Mouse (Mus musculus) liver, embryonic 13.5 days (tissue): ENCODE results near the gene Galnt17. TPM values are rescaled to one million over a fixed set of nuclear protein-coding genes. Genes with fewer than 3 reads are reported as not detected.

Source experiments
- ATAC-seq: fragments of 200-750 bp; cut with Nextera tagmentation; 2 replicates; pipeline ENCODE4 v1.8.0; 2017; ENCODE audit warnings: low read depth, mild to moderate bottlenecking, moderate number of reproducible peaks, moderate library complexity
- DNase-seq: peaks from one replicate; pipeline ENCODE4 v3.0.0; 2022
- H3K27ac ChIP-seq: fragments of 300-500 bp; sonication (generic); 2 replicates; pipeline ENCODE4 v1.5.1; 2015; ENCODE audit warnings: moderate library complexity, mild to moderate bottlenecking, inconsistent platforms
- H3K27me3 ChIP-seq: fragments of 300-500 bp; sonication (generic); 2 replicates; pipeline ENCODE4 v1.6.1; 2015; ENCODE audit warnings: mild to moderate bottlenecking, inconsistent platforms
- H3K36me3 ChIP-seq: fragments of 300-500 bp; sonication (generic); 2 replicates; pipeline ENCODE4 v1.6.1; 2015; ENCODE audit warnings: mild to moderate bottlenecking, inconsistent platforms
- H3K4me1 ChIP-seq: fragments of 300-500 bp; sonication (generic); replicated peaks from 2 replicates; pipeline ENCODE4 v1.6.1; 2015; ENCODE audit warnings: inconsistent platforms
- H3K4me2 ChIP-seq: fragments of 300-500 bp; sonication (generic); 2 replicates; pipeline ENCODE4 v1.6.1; 2015; ENCODE audit warnings: inconsistent platforms, mild to moderate bottlenecking, moderate library complexity
- H3K4me3 ChIP-seq: fragments of 300-500 bp; sonication (generic); replicated peaks from 2 replicates; pipeline ENCODE4 v1.5.1; 2015; ENCODE audit warnings: mild to moderate bottlenecking, inconsistent platforms
- H3K9ac ChIP-seq: fragments of 300-500 bp; sonication (generic); 2 replicates; pipeline ENCODE4 v1.6.1; 2015; ENCODE audit warnings: mild to moderate bottlenecking, inconsistent platforms
- H3K9me3 ChIP-seq: fragments of 300-500 bp; sonication (generic); replicated peaks from 2 replicates; pipeline ENCODE4 v1.6.1; 2016; ENCODE audit warnings: inconsistent platforms
- WGBS: fragments of 180-500 bp; shearing (Covaris S2); methylation state at CpG from one replicate; pipeline ENCODE4 v1.1.7; 2015; ENCODE audit not compliant: insufficient replicate concordance; 5-methylcytosine and 5-hydroxymethylcytosine counted together
- polyA plus RNA-seq: library from polyadenylated mRNA; unstranded; fragments of >200 nt; fragmentation: Nextera tagmentation; extraction: Ambion mirVana; gene quantifications from 2 replicates; pipeline ENCODE4 v1.2.1, GENCODE M21; 2015

The Galnt17 gene
- polyA plus RNA-seq, 1 experiment from 2014 or later = 0.03 TPM

- no peaks in the 10 kb centered on the region for H3K36me3 ChIP-seq
- no peaks in the 10 kb centered on the region for H3K4me1 ChIP-seq
- H3K4me2 ChIP-seq = no peak overlapping the region
- H3K9ac ChIP-seq = no peak overlapping the region
- ATAC-seq (no peak), DNase-seq (no peak)
- no peak overlapping the region for H3K4me3 ChIP-seq
- H3K9me3 ChIP-seq = no peaks in the 10 kb centered on the region; the same call in none of the 2 replicates
- no peak overlapping the region for H3K27ac ChIP-seq
- 55% methylated on average over 8 of the region's 8 CpGs for WGBS
- no peaks in the 10 kb centered on the region for H3K27me3 ChIP-seq
Measured at GRCm38 (mm10) chr5:131120296-131120840, 187.9 kb downstream of the Galnt17 start.

- Histone ChIP-seq H3K4me2 (no peak overlapping the region), H3K9me3 (peaks cover under 1% of the 10 kb centered on the region), H3K4me3 (no peak overlapping the region), H3K36me3 (no peaks in the 10 kb centered on the region), H3K9ac (no peak overlapping the region), H3K27me3 (no peaks in the 10 kb centered on the region), H3K27ac (no peak overlapping the region), H3K4me1 (no peaks in the 10 kb centered on the region)
- WGBS = 33% methylated on average over 4 of the region's 4 CpGs
- ATAC-seq = no peak
- no peak for DNase-seq
Measured at GRCm38 (mm10) chr5:131119896-131120295, 188.4 kb downstream of the Galnt17 start.

DNA sequence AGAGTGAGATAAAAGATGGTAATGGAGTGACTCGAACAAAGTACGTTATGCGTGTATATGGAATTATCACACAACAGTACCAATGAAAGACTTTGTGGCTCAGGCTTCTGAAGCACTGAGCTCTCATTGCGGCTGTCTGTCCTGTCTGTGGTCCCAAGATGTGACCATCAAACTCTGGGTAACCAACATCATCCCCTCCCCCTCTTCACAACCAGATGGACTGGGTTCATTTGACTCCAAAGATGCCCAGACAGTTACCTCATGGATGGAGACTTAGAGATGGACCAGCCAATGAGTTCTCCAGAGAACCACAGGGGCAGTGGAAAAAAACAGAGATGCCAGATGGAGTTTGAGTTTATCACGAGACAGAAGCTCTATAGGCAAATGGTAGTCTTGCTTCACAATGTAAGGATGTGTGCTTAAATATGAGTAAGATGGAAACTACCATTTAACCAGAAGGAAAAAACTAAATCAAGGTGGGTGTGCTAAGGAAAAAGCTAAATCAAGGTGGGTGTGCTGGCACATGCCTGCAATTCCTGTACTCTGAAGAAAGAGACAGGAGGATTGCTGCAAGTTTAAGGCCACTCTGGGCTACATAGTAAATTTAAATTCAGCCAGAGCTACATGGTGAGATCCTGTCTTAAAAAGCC is 190.8 kb downstream of the Galnt17 start:
- H3K9ac ChIP-seq = no peak overlapping the region
- H3K27me3 ChIP-seq = no peaks in the 10 kb centered on the region

GRCm38 (mm10) chr5:131113850-131114470 is 194.3 kb downstream of the Galnt17 start:
- DNase-seq = no peak
- Histone ChIP-seq H3K27me3 (no peaks in the 10 kb centered on the region), H3K9ac (no peak overlapping the region), H3K4me1 (no peaks in the 10 kb centered on the region), H3K27ac (no peak overlapping the region), H3K9me3 (peaks cover 16% of the 10 kb centered on the region), H3K36me3 (no peaks in the 10 kb centered on the region), H3K4me2 (no peak overlapping the region), H3K4me3 (no peak overlapping the region)
- ATAC-seq = no peak
- 55% methylated on average over 5 of the region's 5 CpGs for WGBS

More for the DNA sequence above, 190.8 kb downstream of the Galnt17 start:
- Histone ChIP-seq H3K36me3 (no peaks in the 10 kb centered on the region), H3K4me3 (no peak overlapping the region), H3K4me1 (no peaks in the 10 kb centered on the region), H3K4me2 (no peak overlapping the region), H3K27ac (no peak overlapping the region), H3K9me3 (peaks cover 10% of the 10 kb centered on the region)
- no peak for DNase-seq
- 59% methylated on average over 5 of the region's 5 CpGs for WGBS
- ATAC-seq = no peak

DNA sequence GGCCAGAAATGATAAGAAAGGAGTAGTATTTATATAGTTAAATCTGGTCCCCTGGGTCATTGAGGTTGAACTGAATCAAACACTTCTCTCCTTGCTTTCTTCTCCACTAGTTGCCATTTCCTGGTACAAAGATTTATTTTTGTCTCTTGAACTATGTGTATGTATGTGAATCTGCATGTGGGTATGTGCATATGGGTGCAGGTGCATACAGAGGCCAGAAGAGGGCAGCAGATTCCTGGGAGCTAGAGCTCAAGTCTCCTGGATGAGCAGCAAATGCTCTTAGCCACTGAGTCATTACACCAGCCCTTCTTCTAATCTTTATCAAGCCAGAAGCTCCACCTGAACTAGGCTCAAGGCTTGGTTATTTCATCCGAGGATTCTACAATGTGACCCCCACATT is 201.1 kb downstream of the Galnt17 start:
- Histone ChIP-seq H3K27ac (no peak overlapping the region), H3K36me3 (no peaks in the 10 kb centered on the region), H3K4me3 (no peak overlapping the region), H3K9me3 (peaks cover 15% of the 10 kb centered on the region), H3K27me3 (no peaks in the 10 kb centered on the region), H3K4me2 (no peak overlapping the region), H3K4me1 (no peaks in the 10 kb centered on the region), H3K9ac (no peak overlapping the region)
- WGBS = 63% methylated on average over 1 of the region's 1 CpGs
- ATAC-seq (no peak), DNase-seq (no peak)

- no peak for ATAC-seq
- no peak overlapping the region for H3K4me3 ChIP-seq
- H3K4me1 ChIP-seq = no peaks in the 10 kb centered on the region
- H3K27ac ChIP-seq = no peak overlapping the region
- WGBS = 63% methylated on average over 4 of the region's 4 CpGs
- DNase-seq = no peak
- H3K9me3 ChIP-seq = peaks cover 6% of the 10 kb centered on the region
- H3K4me2 ChIP-seq = no peak overlapping the region
- no peaks in the 10 kb centered on the region for H3K36me3 ChIP-seq
- H3K27me3 ChIP-seq = no peaks in the 10 kb centered on the region
- H3K9ac ChIP-seq = no peak overlapping the region
Measured at GRCm38 (mm10) chr5:131096824-131097223, 211.5 kb downstream of the Galnt17 start.

DNA sequence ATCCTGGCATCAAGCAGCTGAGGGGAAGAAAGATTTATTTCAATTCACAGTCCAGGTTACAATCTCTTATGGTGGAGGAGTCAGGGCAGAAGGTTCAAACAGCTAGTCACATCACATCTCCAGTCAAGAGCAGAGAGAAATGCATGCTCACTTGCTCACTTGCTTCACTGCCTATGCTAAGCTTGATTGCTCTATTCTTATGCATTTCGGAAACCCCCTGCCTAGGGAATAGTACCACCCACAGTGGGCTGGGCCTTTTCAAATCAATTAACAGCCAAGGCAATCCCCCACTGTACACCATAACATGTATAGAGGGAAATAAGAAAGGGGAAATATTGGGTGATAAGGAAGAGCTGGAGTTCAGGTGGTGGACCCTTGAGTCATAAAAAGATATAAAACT is 212.7 kb downstream of the Galnt17 start:
- DNase-seq = no peak
- ATAC-seq = no peak

DNA sequence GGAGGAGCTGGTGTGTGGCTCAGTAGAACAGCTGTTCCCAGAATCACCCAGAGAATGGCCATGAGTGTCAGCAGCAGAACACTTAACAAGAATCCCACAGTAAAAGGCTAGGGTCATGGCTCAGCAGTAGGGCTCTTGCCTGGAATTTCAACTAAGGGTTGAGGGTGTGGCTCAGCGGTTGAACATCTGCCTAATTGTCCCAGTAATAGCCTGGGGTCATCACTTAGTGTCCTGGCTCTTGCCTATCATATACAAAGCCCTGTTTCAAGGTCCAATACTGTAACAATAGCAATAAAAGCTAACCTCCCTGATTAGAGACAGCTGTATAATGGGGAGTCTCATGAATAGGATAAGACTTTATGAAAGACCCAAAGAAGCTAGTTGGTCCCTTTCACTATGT is 213.5 kb downstream of the Galnt17 start:
- ATAC-seq (no peak), DNase-seq (no peak)
- H3K36me3 ChIP-seq = no peaks in the 10 kb centered on the region
- H3K27ac ChIP-seq = no peak overlapping the region
- H3K4me2 ChIP-seq = no peak overlapping the region
- no peak overlapping the region for H3K9ac ChIP-seq
- H3K9me3 ChIP-seq = peaks cover 6% of the 10 kb centered on the region
- no peaks in the 10 kb centered on the region for H3K27me3 ChIP-seq
- 42% methylated on average over 1 of the region's 1 CpGs for WGBS
- H3K4me1 ChIP-seq = no peaks in the 10 kb centered on the region
- no peak overlapping the region for H3K4me3 ChIP-seq

More for the DNA sequence above, 212.7 kb downstream of the Galnt17 start:
- H3K36me3 ChIP-seq = no peaks in the 10 kb centered on the region
- no peaks in the 10 kb centered on the region for H3K4me1 ChIP-seq
- no peaks in the 10 kb centered on the region for H3K27me3 ChIP-seq
- no peak overlapping the region for H3K4me3 ChIP-seq
- H3K4me2 ChIP-seq = no peak overlapping the region
- H3K27ac ChIP-seq = no peak overlapping the region
- H3K9me3 ChIP-seq = peaks cover 6% of the 10 kb centered on the region
- no peak overlapping the region for H3K9ac ChIP-seq
- 63% methylated on average over 1 of the region's 1 CpGs for WGBS

DNA sequence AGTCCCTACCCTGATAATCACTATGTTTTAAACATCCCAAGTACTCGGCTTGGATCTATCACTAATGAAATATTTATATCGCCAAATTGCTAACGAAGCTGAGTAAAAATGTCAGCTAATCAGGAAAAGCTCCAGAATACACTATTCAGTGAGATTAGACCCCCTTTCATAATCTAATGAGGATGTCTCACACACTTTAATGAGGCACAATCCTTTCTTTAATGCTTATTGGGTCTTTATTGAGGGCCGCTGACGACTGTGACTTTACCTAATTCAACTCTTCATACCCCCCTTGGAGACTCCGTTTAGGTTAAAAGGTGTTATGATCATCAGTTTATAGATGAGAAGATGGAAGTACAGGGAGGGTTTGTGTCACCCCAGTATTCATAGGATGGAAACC is 214.2 kb downstream of the Galnt17 start:
- no peaks in the 10 kb centered on the region for H3K4me1 ChIP-seq
- H3K9me3 ChIP-seq = peaks cover 9% of the 10 kb centered on the region
- 66% methylated on average over 6 of the region's 6 CpGs for WGBS
- DNase-seq (no peak), ATAC-seq (no peak)
- no peaks in the 10 kb centered on the region for H3K27me3 ChIP-seq
- no peak overlapping the region for H3K27ac ChIP-seq
- H3K36me3 ChIP-seq = no peaks in the 10 kb centered on the region
- no peak overlapping the region for H3K4me2 ChIP-seq
- H3K4me3 ChIP-seq = no peak overlapping the region
- H3K9ac ChIP-seq = no peak overlapping the region

GRCm38 (mm10) chr5:131089876-131090275 is 218.4 kb downstream of the Galnt17 start:
- Histone ChIP-seq H3K4me1 (no peaks in the 10 kb centered on the region), H3K36me3 (no peaks in the 10 kb centered on the region), H3K9ac (no peak overlapping the region), H3K27ac (no peak overlapping the region), H3K4me3 (no peak overlapping the region), H3K27me3 (no peaks in the 10 kb centered on the region), H3K4me2 (no peak overlapping the region), H3K9me3 (peaks cover 21% of the 10 kb centered on the region)
- ATAC-seq = no peak
- 58% methylated on average over 8 of the region's 8 CpGs for WGBS
- no peak for DNase-seq

DNA sequence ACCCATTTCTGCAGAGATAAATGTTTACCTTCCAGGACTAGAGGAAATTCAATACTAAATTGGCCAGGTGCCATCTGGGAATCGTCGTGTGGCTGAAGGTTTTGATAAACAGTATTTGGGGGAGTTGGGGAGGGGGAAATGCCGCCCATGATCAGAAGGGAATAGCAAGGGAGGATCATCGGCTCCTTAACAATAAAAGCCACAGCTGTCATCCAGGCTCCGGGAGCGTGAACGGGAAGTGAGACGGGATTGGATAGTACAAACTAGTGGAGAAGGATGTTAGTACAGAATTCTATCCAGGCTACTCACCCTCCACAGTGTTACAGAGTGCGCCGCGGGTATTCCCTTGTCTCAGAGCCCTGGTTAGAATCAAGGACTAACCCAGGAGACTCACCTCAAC is 219.4 kb downstream of the Galnt17 start:
- no peaks in the 10 kb centered on the region for H3K36me3 ChIP-seq
- H3K4me3 ChIP-seq = no peak overlapping the region
- H3K9ac ChIP-seq = no peak overlapping the region
- H3K27me3 ChIP-seq = no peaks in the 10 kb centered on the region
- H3K4me2 ChIP-seq = no peak overlapping the region
- WGBS = 68% methylated on average over 11 of the region's 11 CpGs
- H3K4me1 ChIP-seq = no peaks in the 10 kb centered on the region
- DNase-seq (no peak), ATAC-seq (no peak)
- no peak overlapping the region for H3K27ac ChIP-seq
- peaks cover 21% of the 10 kb centered on the region for H3K9me3 ChIP-seq
